Mouse (Mus musculus) left cerebral cortex, postnatal 14 days (tissue): ENCODE measurements around the gene Prkcd. TPM values are rescaled to one million over a fixed set of nuclear protein-coding genes. Genes with fewer than 3 reads are reported as not detected.

Experiments
- DNase-seq, 2 experiments: peaks; one replicate each; pipeline ENCODE4 v3.0.0; 2021 to 2022; ENCODE audit warnings: low spot score in 2 of 2, mixed read lengths in 1 of 2
- intact Hi-C: fragments of 180-260 bp; cut with DNase I; formaldehyde crosslinking; loops from one replicate; pipeline ENCODE4 v1.15.1; 2025
- total RNA-seq, 2 experiments: library from RNA; stranded (reverse); gene quantifications; 2 replicates each; pipeline ENCODE4 v1.2.3; 2021

The Prkcd gene
- total RNA-seq, 2 experiments from 2014 or later: 12.5 to 15.7 TPM

GRCm38 (mm10) chr14:30612962-30613715 lies 12.9 kb downstream of the Prkcd start:
- no peak for DNase-seq
- intact Hi-C loops: no loop called here

DNA sequence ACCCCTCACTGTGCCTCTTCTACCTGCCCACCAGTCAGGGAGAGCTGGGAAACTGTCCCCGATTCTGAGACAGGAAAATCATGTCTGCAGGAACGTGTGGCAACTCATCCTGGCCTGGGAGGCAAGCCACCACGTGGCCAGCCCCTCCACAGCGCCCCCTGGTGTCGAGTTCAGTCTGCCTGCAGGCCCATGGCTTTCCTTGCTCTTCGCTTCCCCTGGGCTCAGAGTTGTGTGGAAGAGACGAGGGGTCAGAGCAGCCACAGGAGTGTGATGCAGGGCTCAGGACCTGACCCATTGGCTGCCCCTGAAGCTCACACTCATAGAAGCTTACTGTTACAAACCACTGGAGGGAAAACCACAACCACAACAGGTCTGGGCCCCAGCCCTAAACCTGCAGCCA lies 13.5 kb downstream of the Prkcd start:
- intact Hi-C loops: no loop called here
- peak; percentile 66 to 81 for DNase-seq

DNA sequence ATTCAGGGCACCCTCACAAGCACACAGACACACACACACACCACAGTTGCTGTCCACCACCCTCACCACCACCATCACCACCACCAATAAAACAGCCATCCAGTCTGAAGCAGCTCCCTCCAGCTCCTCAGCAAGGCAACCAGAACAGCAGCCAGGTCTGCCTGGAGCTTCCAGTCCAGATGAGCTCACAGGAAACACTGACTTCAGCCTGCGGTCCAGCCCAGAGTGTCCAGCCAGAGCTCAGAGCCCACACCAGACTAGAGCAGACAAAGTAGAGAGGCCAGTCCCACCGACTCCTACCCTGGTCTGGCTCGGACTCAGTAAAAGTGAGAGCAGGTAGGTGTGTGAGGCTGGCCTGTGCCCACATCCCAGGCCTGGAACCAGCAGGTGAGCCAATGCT lies 15.1 kb downstream of the Prkcd start:
- no peak for DNase-seq
- intact Hi-C loops: no loop called here

DNA sequence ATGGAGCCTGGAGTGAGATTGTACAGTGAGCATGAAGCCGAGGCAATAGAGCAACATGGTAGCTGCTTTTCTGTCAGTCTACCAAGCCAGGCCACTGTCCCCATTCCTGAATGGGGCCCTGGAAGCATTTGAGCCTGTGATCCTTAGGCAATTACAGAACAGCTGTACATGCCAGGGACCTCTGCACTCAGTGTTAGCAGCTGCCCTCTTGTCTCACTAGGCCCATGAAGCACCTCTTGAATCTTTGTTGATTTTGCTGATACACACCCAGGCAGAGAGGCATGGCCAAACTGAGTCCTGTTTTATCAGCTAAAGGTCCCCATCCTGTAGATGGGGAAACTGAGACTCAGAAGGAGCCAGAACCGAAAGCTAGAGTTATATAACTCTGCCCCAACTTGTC lies 15.7 kb downstream of the Prkcd start:
- intact Hi-C loops: no loop called here
- no peak for DNase-seq

- DNase-seq: no peak
- intact Hi-C loops: no loop called here
These were observed 16.5 kb downstream of the Prkcd start for GRCm38 (mm10) chr14:30609499-30609898.

DNA sequence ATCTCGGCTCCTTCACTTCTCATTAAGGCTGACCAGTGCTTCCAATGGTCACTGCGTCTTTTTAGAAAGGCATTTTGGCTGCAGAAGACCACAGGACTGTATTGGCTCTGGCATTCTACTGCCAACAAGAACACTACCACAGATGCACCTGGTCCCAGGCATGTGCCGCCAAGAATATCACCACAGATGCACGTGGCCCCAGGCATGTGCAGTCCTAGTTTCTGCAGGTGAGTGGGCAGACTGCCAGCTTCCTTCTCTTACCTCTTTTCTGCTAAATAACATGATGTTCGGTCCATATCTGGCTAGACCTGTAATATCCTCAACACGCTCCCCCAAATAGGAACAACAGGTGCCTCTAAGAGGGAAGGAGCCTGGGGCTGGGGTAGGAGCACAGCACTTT lies 17.8 kb downstream of the Prkcd start:
- intact Hi-C loops: no loop called here
- DNase-seq: peak in 1 of 2 experiments; percentile 32

DNA sequence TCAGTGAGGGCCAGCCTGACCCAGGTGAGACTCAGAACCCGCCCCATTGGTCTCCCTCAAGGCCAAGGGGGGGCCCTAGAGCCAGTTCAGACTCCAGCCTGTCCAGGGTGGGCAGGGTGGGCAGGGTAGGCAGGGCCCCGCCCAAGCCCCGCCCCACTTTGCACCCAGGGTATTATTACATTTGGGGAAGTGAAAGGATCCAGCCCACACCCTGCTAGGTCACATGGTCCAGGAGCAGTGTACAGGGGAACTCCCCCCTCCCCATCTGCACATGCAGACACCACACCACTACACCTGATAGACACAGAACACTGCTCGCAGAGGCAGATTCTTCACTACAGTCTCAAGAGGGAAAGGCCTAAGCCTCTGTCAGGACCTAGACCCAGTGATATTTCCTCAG lies 18.3 kb downstream of the Prkcd start:
- intact Hi-C loops: no loop called here
- DNase-seq: no peak

DNA sequence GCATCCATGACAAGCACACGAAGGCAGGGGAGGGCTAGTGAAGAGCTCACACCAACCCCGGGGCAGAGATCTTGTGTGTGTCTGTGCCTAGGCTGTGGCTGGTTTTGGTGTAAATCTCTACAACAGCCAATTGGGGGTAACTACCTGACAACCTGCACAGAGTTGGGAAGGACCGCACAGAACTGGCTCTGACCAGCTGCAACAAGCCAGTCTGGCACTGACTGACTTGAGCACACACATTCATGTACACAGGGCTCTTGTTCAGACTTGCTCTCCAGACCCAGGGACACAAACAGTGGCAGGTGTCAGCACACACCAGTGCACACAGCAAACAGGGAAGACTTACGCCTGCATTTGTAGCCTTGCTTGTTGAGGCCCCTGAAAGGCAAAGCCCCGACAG lies 19.2 kb downstream of the Prkcd start:
- intact Hi-C loops: no loop called here

GRCm38 (mm10) chr14:30597142-30597541 lies 28.9 kb downstream of the Prkcd start:
- DNase-seq: no peak
- intact Hi-C loops: no loop called here

More for the DNA sequence above, 19.2 kb downstream of the Prkcd start:
- no peak for DNase-seq

DNA sequence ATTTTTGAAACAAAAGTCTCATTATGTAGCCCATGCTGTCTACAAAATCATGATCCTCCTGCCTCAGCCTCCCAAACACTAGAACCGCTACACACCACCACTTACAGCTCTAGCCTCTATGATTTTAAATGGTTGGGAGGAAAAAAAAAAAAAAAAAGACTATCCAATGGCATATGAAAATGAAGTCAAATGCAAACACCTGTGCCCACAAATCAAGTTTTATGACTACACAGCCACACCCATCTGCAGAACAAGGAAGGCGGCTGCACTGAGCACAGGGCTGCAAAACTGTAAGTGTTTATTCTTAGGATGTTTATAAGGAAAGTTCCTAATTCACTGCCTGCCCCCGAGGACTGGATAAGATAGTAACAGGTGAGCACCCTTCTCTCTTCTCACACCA lies 29.6 kb downstream of the Prkcd start:
- intact Hi-C loops: no loop called here
- DNase-seq: no peak

DNA sequence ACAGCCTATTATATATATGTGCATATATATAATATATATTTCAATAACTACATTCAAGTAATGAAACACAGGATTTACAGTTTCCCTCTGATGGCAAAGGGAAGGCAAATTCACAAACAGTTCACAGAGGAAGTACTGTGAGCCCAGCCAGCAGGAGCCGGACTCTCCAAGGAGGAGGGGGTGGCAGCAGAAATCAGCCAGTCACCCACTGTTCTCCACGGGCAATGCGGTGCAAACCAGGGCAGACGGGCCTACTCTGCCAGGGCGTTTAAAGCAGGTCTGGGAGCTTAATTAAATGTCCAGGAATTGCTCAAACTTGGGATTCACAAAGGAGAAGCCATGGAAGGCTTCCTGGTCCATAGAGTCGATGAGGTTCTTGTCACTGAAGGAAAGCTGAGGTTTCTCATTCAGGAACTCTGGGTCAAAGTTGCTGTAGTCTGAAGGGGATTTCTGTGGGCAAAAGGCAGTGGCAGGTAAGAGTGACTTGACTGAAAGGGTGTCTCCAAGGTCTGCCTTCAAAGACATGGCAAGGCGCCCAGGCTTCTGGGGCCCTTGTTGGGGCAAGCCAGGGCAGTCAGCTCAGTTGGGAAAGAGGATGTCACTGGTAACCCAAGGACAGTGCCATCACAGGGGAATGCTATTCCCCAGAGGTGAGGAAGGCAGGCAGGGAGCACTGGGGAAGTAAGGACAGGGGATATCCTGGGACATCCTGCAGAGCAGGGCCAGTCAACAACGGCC lies 30.3 kb downstream of the Prkcd start:
- peak; percentile 27 to 51 for DNase-seq

DNA sequence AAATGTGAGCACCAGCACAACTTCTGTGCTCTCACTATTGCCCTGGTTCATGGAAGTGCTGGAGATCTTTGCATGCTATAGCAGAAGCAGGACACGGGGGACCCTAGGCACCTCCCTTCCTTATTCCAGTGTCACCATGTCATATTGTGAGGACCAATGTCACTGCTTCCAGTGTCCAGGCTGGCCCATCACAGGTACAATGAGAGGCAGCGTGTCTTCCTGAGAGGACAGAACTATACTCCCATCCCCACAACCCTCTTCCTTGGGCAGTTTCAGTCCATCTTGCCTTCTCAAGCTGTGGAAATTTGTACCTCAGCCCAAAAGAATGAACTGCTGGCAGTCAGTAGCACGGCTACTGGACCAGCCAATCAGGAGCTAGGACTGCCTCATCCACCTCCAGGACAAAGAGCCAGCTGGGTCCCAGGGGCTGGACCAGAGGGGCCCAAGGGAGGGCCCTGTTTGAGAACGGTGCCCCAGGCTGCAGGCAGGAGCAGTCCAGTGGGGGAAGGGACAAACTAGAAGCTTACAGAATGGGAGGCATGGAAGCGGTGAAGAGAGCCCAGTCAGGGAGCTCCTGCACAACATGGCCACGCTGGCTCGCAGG lies 31.8 kb downstream of the Prkcd start:
- intact Hi-C loops: loop anchor here (5.0 kb wide), 3 partner anchors 33 to 273 kb away; partner anchors contain the start of genes Prkcd and Rft1

More for the DNA sequence above, 30.3 kb downstream of the Prkcd start:
- intact Hi-C loops: no loop called here

GRCm38 (mm10) chr14:30593279-30594091 lies 32.5 kb downstream of the Prkcd start:
- peak; percentile 51 to 64 for DNase-seq
- intact Hi-C loops: loop anchor here (5.0 kb wide), 3 partner anchors 34 to 274 kb away; partner anchors contain the start of genes Prkcd and Rft1

More for the DNA sequence above, 31.8 kb downstream of the Prkcd start:
- DNase-seq: peak in 1 of 2 experiments; percentile 23

DNA sequence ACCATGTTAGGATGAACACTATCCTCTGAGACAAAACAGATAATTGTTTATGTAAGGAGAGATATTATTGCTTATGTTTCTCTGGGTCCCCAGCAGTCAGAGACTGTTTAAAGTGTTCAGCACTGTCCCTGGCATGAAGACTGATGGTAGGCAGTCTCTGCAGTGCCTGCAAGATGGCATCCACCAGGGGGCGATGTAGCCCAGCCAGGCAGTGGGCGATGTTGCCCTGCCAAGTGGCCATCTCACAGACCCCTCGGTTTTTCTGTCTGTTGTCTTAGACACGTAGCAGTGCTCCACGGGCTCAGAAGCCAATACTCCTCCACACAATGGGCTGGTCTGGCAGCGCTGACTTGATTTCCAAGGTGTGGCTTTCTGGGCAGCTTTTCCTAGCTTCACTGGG lies 34.6 kb downstream of the Prkcd start:
- DNase-seq: peak; percentile 80 to 85
- intact Hi-C loops: loop anchor here (1.0 to 5.0 kb wide), 4 partner anchors 36 to 276 kb away; partner anchors contain the start of genes Prkcd and Rft1

GRCm38 (mm10) chr14:30590918-30591317 lies 35.1 kb downstream of the Prkcd start:
- intact Hi-C loops: loop anchor here (1.0 to 5.0 kb wide), 4 partner anchors 36 to 276 kb away; partner anchors contain the start of genes Prkcd and Rft1
- DNase-seq: no peak

GRCm38 (mm10) chr14:30590041-30590645 lies 35.9 kb downstream of the Prkcd start:
- DNase-seq: no peak
- intact Hi-C loops: loop anchor here (5.0 kb wide), 3 partner anchors 37 to 277 kb away; partner anchors contain the start of genes Prkcd and Rft1

DNA sequence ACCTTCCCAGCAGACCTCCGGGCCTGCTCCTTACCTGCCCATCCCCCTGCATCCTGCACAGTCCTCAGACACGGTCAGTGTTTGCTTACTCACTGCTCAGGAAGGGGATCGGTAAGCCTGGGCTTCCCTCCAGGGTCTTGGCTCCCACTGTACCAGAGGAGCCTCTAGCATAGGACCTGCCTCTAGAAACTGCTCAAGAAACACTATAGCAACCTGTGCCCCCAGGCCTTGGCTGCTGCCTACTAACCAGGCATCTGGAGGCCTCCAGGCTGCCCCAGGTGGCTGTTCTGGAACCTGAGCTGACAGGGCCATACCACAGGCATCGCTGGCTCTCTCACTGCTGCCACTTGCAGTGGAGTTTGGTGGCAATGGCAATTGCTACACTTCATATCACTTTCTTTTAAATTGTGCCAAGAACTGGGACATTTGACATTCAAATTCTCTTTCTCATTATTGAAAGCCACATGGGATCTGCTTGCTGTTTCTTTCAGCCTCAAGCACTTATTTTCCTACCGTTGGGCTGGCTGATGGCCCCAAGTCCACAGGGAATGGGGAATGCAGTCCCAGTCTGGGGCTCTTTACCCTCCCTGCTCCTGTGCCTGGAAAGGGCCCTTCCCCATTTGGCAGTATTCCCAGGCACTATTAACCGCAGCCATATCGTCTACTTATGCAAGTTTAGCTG lies 39.1 kb downstream of the Prkcd start:
- no peak for DNase-seq
- intact Hi-C loops: no loop called here

DNA sequence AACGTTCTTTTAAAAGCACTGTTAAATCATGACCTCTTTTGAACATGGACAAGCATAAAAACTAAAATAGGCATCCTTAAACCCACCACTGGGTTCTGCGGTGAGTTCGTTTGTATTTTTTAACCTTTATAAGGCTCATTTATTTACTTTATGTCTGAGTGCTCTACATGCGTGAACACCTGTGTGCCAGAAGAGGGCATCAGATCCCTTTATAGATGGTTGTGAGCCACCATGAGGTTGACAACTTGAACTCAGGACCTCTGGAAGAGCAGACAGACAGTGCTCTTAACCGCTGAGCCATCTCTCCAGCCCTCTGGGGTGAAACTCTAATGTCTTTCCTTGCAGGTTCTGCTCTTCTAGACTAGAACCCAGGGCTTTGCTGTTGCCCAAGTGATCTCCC lies 40.7 kb downstream of the Prkcd start:
- intact Hi-C loops: no loop called here
- DNase-seq: no peak
